Mouse (Mus musculus): ENCODE results near the gene Pitpnc1. TPM values are rescaled to one million over a fixed set of nuclear protein-coding genes. Genes with fewer than 3 reads are reported as not detected.

The Pitpnc1 gene
- total and polyA plus RNA-seq, 3 experiments, result 2.4 to 5.4 (median 3.6) TPM

DNA sequence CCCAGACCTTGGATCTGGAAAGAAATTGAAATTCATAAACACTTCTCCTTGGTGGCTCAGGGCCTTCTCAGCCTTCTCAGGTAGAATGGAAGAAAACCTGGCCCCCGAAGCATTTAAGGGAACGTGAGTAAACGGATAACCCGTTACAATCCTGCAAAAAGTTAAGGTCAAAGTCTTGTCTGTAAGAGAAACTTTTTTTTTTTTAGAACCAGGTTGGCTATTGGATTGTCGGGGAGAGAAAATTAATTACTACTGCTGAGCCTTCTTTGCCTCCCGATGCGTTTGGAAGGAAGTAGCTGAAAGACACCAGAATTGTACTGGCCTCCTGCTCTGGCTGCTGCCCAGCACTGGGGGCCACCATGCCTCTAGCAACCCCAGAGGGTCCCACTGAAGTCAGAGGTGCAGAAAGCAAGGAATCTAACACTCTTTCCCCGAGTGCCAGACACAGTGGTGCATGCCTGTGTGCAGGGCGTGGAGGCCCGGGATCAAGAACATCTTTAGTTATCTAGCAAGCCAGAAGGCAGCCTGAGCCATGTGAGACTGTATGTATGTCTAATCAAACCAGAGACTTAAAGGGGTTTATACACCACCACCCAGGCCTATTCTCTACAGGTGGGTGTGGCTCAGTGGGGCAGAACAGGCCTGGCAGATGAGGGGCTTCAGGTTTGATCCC is 73.0 kb downstream of the Pitpnc1 start:
- TF ChIP-seq HCFC1 (IDR thresholded peaks at IDR 0.05; ENCODE audit: low read depth, low read length), result no peak
- no peak for TF ChIP-seq CTCF (conservative IDR thresholded peaks at IDR 0.05 in 1 of 2, IDR thresholded peaks at IDR 0.05 in 1 of 2; ENCODE audit: low read depth in 2 of 2, low read length in 2 of 2)
- TF ChIP-seq UBTF (IDR thresholded peaks at IDR 0.05; ENCODE audit: low read depth, low read length), result no peak
- H3K27me3 ChIP-seq (replicated peaks), result no peaks in the 10 kb centered on the region
- dilution Hi-C loops (cut with MboI; ENCODE audit: extremely low pct_ligation_motif_present, extremely low pct_unique_long_range_greater_than_20kb, low sequenced_read_pairs) (no loop called here), in situ Hi-C loops (cut with MboI; ENCODE audit: low pct_ligation_motif_present, low pct_unique_long_range_greater_than_20kb, low sequenced_read_pairs) (loop anchor here (10.0 kb wide), 1 partner anchor 57 kb away; no protein-coding TSS in a partner anchor)
- no peak for DNase-seq (ENCODE audit: extremely low read depth)
- H3K4me3 ChIP-seq (replicated peaks in 1 of 3; ENCODE audit: low read depth in 2 of 3, low read length in 2 of 3, poor library complexity in 1 of 3), result no peak overlapping the region
- H3K4me1 ChIP-seq (ENCODE audit: control insufficient read depth in 1 of 2, insufficient read depth in 2 of 2), result peaks cover 0 to 5% of the 10 kb centered on the region in 2 experiments; a peak in 1 of 4 replicates
- H3K9me3 ChIP-seq (replicated peaks; ENCODE audit: low read length), result peaks cover 1% of the 10 kb centered on the region
- no peak overlapping the region for H3K27ac ChIP-seq (ENCODE audit: insufficient read depth, low read depth)
- no peaks in the 10 kb centered on the region for H3K36me3 ChIP-seq (replicated peaks in 1 of 2; ENCODE audit: control insufficient read depth in 1 of 2, insufficient read depth in 1 of 2, low read length in 1 of 2)
- H3K79me2 ChIP-seq (replicated peaks; ENCODE audit: control insufficient read depth, extremely low read depth, insufficient read depth, poor library complexity, severe bottlenecking), result no peaks in the 10 kb centered on the region
- H3K4me2 ChIP-seq (ENCODE audit: insufficient read depth, low read depth, poor library complexity, severe bottlenecking), result no peak overlapping the region
- no peak overlapping the region for H3K9ac ChIP-seq (ENCODE audit: insufficient read depth, low read depth)

DNA sequence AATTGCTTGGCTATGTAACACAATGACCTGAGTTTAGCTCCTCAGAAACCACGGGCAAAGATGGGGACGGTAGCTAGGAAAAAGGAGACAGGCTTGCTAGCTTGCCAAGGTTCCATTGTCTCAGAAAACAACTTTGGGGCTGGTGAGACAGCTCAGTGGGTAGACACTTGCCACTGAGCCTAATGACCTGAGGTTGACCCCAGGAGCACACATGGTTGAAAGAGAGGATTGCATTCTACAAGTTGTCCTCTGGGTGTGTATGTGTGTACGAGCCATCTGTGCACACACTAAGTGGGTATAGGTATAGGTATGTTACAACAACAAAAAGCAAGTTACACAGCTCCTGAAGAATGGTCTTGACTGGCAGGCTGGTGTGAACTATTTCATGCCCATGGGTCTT is 76.3 kb downstream of the Pitpnc1 start:
- in situ Hi-C loops (cut with MboI; ENCODE audit: low pct_ligation_motif_present, low pct_unique_long_range_greater_than_20kb, low sequenced_read_pairs) (loop anchor here (10.0 kb wide), 1 partner anchor 61 kb away; no protein-coding TSS in a partner anchor), dilution Hi-C loops (cut with MboI; ENCODE audit: extremely low pct_ligation_motif_present, extremely low pct_unique_long_range_greater_than_20kb, low sequenced_read_pairs) (no loop called here)
- no peak overlapping the region for H3K4me2 ChIP-seq (ENCODE audit: insufficient read depth, low read depth, poor library complexity, severe bottlenecking)
- H3K9ac ChIP-seq (ENCODE audit: insufficient read depth, low read depth), result no peak overlapping the region
- no peaks in the 10 kb centered on the region for H3K27me3 ChIP-seq (replicated peaks)
- H3K36me3 ChIP-seq (replicated peaks in 1 of 2; ENCODE audit: control insufficient read depth in 1 of 2, insufficient read depth in 1 of 2, low read length in 1 of 2), result no peaks in the 10 kb centered on the region
- H3K9me3 ChIP-seq (replicated peaks; ENCODE audit: low read length), result no peaks in the 10 kb centered on the region
- DNase-seq (ENCODE audit: extremely low read depth), result no peak
- no peaks in the 10 kb centered on the region for H3K79me2 ChIP-seq (replicated peaks; ENCODE audit: control insufficient read depth, extremely low read depth, insufficient read depth, poor library complexity, severe bottlenecking)
- H3K4me3 ChIP-seq (replicated peaks in 1 of 3; ENCODE audit: low read depth in 2 of 3, low read length in 2 of 3, poor library complexity in 1 of 3), result no peak overlapping the region
- H3K27ac ChIP-seq (ENCODE audit: insufficient read depth, low read depth), result no peak overlapping the region
- TF ChIP-seq PAX5 (IDR thresholded peaks at IDR 0.05; ENCODE audit: low read length) (no peak), ZMIZ1 (IDR thresholded peaks at IDR 0.05; ENCODE audit: low read depth, low read length) (no peak), ZKSCAN1 (IDR thresholded peaks at IDR 0.05; ENCODE audit: borderline replicate concordance, low read depth, low read length) (no peak), HCFC1 (IDR thresholded peaks at IDR 0.05; ENCODE audit: low read depth, low read length) (no peak), RAD21 (IDR thresholded peaks at IDR 0.05; ENCODE audit: low read depth, low read length) (no peak), KAT2A (IDR thresholded peaks at IDR 0.05; ENCODE audit: insufficient replicate concordance, low read length) (no peak), ELF1 (IDR thresholded peaks at IDR 0.05; ENCODE audit: low read depth, low read length) (no peak), MEF2A (IDR thresholded peaks at IDR 0.05; ENCODE audit: borderline replicate concordance, low read depth, low read length) (no peak), ZNF384 (IDR thresholded peaks at IDR 0.05; ENCODE audit: low read depth, low read length) (no peak), CHD2 (IDR thresholded peaks at IDR 0.05; ENCODE audit: low read length) (no peak), ZC3H11A (IDR thresholded peaks at IDR 0.05; ENCODE audit: low read depth, low read length) (no peak), E2F4 (IDR thresholded peaks at IDR 0.05; ENCODE audit: insufficient replicate concordance, low read depth, low read length) (no peak), CTCF (conservative IDR thresholded peaks at IDR 0.05 in 1 of 2, IDR thresholded peaks at IDR 0.05 in 1 of 2; ENCODE audit: low read depth in 2 of 2, low read length in 2 of 2) (no peak), BHLHE40 (IDR thresholded peaks at IDR 0.05; ENCODE audit: low read depth, low read length) (no peak), MAFK (IDR thresholded peaks at IDR 0.05; ENCODE audit: insufficient replicate concordance, low read length) (no peak), SMC3 (IDR thresholded peaks at IDR 0.05; ENCODE audit: low read depth, low read length) (no peak), UBTF (IDR thresholded peaks at IDR 0.05; ENCODE audit: low read depth, low read length) (no peak), TCF12 (IDR thresholded peaks at IDR 0.05; ENCODE audit: low read depth, low read length) (no peak), USF2 (conservative IDR thresholded peaks at IDR 0.05; ENCODE audit: low read depth, low read length) (no peak)
- peaks cover 0 to 5% of the 10 kb centered on the region in 2 experiments; a peak in 1 of 4 replicates for H3K4me1 ChIP-seq (ENCODE audit: control insufficient read depth in 1 of 2, insufficient read depth in 2 of 2)
